Mouse (Mus musculus) liver, postnatal 0 days (tissue): Measurements from ENCODE around the gene Adsl.

Experiments used
- CTCF ChIP-seq: sonication (generic); IDR thresholded peaks from 2 replicates; pipeline ENCODE4 v1.5.1; 2016; ENCODE audit warnings: antibody characterized with exemption, low read depth
- EP300 ChIP-seq: IDR thresholded peaks from 2 replicates; pipeline ENCODE4 v1.6.1; 2016; ENCODE audit warnings: antibody characterized with exemption, low read depth, mild to moderate bottlenecking

DNA sequence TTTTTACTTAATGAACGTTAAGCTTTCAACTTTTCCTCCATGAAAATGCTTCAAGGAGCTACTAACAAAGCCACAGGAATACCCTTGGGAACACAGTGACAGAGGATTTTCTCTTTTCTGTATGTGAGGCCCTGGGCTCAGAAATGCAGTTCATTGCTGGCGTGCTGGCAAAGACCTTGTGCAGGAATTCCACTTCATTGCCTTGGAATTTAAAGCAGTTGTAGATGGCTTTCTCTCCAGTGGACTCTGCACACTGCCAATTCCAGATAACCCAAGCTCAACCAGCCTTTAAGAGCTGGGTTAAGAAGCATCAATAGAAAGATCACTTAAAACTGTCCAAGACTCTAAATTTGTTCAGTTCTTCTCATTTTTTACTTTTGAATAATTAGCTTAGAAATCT is 32.4 kb upstream of the Adsl start:
- no peak for TF ChIP-seq EP300
- TF ChIP-seq CTCF = no peak
